ENCODE assay signal across 12 mouse cellular contexts in the genomic region with DNA sequence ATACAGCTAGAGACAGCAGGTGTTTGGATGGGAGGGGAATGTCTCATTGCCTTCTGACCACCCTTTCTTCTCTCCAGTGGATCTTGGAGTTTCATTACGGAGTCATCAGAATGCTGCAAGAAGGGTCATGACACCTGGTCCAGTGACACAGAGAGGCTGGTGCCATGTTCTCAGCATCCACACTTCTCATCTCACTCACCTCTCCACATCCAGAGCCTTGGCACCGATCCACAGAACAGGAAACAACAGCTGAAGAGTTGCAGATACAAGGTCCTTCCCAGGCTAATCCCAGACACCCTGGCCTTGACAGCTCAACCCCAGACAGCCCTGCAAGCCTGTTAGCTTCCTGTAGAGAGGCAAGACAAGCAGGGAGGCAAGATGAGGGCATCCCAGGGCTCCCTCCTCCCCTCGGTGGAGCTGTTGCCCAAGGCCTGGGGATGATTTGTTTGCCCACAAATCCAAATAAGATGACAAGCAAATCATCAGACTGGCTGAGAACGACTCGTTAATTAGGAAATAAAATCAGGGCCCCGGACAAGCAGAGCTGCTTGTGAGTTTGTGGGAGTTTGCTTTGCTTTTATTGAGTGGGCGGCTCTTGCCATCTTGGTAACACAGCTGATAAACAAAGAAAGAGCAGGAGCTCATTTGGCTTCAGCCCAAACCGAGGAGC.
DNase-seq lines count a peak whose midpoint lies in the region; ATAC-seq and TF ChIP-seq lines count a peak whose summit lies in the region.
"Had no signal": no experiment of that assay in that cellular context is flagged by ENCODE, and none has a peak within 500 bp of the region (broad histone marks: within the 10 kb centered on the region; RNA-seq: fewer than 3 reads in every experiment).

No protein-coding gene starts in this region.

- 35% methylated on average over 8 of the region's 8 CpGs for WGBS in stomach, postnatal 0 days

- H3K36me3 ChIP-seq in stomach, postnatal 0 days (ENCODE audit: control insufficient read depth, insufficient read depth, low read length) = no peaks in the 10 kb centered on the region
- H3K36me3 ChIP-seq: intestine, embryonic 15.5 days had no signal

- H3K9ac ChIP-seq in stomach, postnatal 0 days (ENCODE audit: low read length) = no peak overlapping the region
- H3K9ac ChIP-seq: intestine, embryonic 15.5 days had no signal

- DNase-seq in kidney, postnatal 4 days = peak; percentile 19 to 47
- DNase-seq in kidney, adult 9 months = no peak
- peak; percentile 42 for DNase-seq in ovary, adult 18-20 months (ENCODE audit: low spot score)
- no peak for DNase-seq in ovary, postnatal 10 days (ENCODE audit: low spot score)
- peak; percentile 49 to 60 for DNase-seq in adrenal gland, postnatal 36 days
- peak; percentile 38 for DNase-seq in testis, postnatal 14 days (ENCODE audit: low spot score)
- DNase-seq in stomach, postnatal 0 days (ENCODE audit: low spot score) = no peak
- DNase-seq: heart, adult 18-20 months; heart, postnatal 36 days; liver; right cerebral cortex, postnatal 25 days had no signal

- no peak for ATAC-seq in stomach, postnatal 0 days (ENCODE audit: low FRiP score, low TSS enrichment)
- ATAC-seq: intestine, embryonic 15.5 days had no signal

- no peak overlapping the region for H3K27ac ChIP-seq in stomach, postnatal 0 days (replicated peaks)
- H3K27ac ChIP-seq: intestine, embryonic 15.5 days had no signal

- H3K4me1 ChIP-seq in stomach, postnatal 0 days (replicated peaks; ENCODE audit: control insufficient read depth, insufficient read depth) = no peaks in the 10 kb centered on the region

- no peak for TF ChIP-seq CTCF in stomach, postnatal 0 days (IDR thresholded peaks at IDR 0.05; ENCODE audit: low read depth)

- TF ChIP-seq EP300 in stomach, postnatal 0 days (optimal IDR thresholded peaks at IDR 0.05) = no peak

- H3K4me3 ChIP-seq in stomach, postnatal 0 days (ENCODE audit: low read depth, low read length) = no peak overlapping the region
- H3K4me3 ChIP-seq: intestine, embryonic 15.5 days had no signal

- H3K9me3 ChIP-seq in stomach, postnatal 0 days (ENCODE audit: control insufficient read depth, low read length) = no peaks in the 10 kb centered on the region
- H3K9me3 ChIP-seq: intestine, embryonic 15.5 days had no signal

- no peaks in the 10 kb centered on the region for H3K27me3 ChIP-seq in stomach, postnatal 0 days (ENCODE audit: control insufficient read depth, insufficient read depth, low read length)
- H3K27me3 ChIP-seq: intestine, embryonic 15.5 days had no signal

- H3K4me2 ChIP-seq in stomach, postnatal 0 days (replicated peaks; ENCODE audit: low read depth) = no peak overlapping the region
- H3K4me2 ChIP-seq: intestine, embryonic 15.5 days had no signal

Comparison
In these comparisons a context has a peak if more than half of its experiments do, and no peak if none do; other contexts are left out.
1. DNase-seq: peak in kidney, postnatal 4 days (2 of 2), ovary, adult 18-20 months (single experiment), adrenal gland, postnatal 36 days (2 of 2) and testis, postnatal 14 days (single experiment); none in kidney, adult 9 months (single experiment), ovary, postnatal 10 days (single experiment) and stomach, postnatal 0 days (single experiment).